Mouse (Mus musculus) subcutaneous adipose tissue, adult 2 months (tissue): ENCODE data around the gene Olfr303. TPM values are rescaled to one million over a fixed set of nuclear protein-coding genes. Genes with fewer than 3 reads are reported as not detected.

ENCODE experiments used
- polyA plus RNA-seq: library from polyadenylated mRNA; depleted of rRNA; stranded (reverse); fragments of >200 nt; gene quantifications from 2 replicates; pipeline ENCODE4 v1.2.3, GENCODE M21; 2012; ENCODE audit warnings: low replicate concordance; rRNA removed

The Olfr303 gene
- not detected in 2 replicates for polyA plus RNA-seq

DNA sequence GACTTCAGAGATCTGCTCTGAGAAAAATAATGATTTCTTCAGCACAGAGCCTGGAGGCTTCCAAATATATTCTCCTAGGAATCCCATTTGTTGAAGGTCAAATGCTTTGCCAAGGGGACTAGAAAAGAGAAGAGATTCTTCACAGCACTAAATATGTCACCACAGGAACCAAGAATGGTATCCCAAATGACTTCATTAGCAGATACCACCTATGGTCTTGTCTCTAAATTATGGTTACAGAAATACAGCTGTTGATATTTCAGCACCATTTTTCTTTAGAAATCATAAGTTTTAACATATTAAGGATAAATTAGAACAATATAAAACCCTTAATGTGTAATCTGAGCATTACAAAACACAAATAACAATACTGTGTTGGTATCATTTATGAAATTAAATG is at the start of gene Olfr303:
Gene Olfr303, minus strand, starts transcription at position 101 of the 400 bp plus-strand sequence.

DNA sequence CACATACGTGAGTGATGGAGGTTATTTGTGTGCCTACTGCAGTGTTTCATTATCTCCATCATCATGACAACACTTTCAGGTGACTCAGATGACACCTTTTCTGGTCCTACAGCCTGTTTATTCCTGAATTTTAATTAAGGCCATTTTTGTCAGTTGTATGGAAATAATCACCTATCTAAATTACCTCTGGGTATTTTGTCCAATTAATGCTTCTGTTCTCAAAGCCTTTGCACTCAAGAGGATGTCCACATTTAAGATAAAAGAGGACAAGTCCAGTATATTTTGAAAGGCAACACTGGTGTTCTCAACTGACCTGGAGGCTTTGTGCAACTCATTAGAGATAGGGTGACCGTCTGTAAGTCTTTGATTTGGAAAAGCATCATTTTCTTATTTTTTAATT is 6.0 kb upstream of the Olfr303 start, which contains the start of gene Olfr301:
Gene Olfr301, plus strand, starts transcription at position 301 of the 400 bp plus-strand sequence.

DNA sequence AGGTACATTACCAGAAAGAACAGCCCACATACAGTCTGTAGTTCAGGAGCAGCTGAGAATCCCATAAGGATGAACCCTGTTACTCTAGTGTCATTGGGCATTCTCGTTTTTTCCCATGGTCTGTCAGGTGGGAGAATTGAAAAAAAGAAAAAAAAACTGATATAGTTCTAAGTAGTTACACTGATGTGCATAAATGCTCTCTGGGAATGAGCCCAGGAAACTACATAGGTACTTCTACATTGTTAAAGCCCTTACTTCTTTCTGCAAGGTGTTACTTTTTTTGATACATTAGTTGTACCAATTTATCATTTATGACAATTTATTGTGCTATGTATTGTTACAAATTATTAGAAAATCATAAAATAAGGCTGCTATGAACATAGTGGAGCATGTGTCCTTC is 11.0 kb downstream of the Olfr303 start, which contains the start of gene Olfr304:
Gene Olfr304, minus strand, starts transcription at position 101 of the 400 bp plus-strand sequence.

DNA sequence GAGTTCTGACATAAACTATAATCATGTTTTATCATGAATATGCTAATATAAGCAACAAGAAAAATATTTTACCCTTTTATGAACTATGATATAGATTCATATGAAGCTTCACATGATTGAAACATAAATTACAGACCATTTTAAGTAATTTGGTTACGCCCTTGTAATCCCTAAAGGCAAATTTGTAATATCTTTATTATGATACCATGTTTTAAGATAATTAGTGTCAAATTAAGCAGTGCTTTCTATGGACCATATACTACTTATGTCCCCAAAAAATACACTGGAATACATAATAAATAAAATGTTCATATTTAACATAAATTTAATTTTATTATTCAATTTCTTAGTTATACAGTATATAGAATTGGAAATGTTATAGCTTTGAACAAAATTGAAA is 30.8 kb downstream of the Olfr303 start, which contains the start of gene Olfr305:
Gene Olfr305, minus strand, starts transcription at position 101 of the 400 bp plus-strand sequence.

Other genes starting within 250 kb of the Olfr303 start
- gene Vmn2r75, start 226.0 kb downstream of the Olfr303 start, polyA plus RNA-seq = not detected in 2 replicates
- gene Vmn2r76, start 151.5 kb downstream of the Olfr303 start, polyA plus RNA-seq = not detected in 2 replicates
- not detected in 2 replicates for gene Olfr310, start 120.6 kb downstream of the Olfr303 start, polyA plus RNA-seq
- gene Olfr309, start 84.1 kb downstream of the Olfr303 start, polyA plus RNA-seq = not detected in 2 replicates
- gene Olfr308, start 72.2 kb downstream of the Olfr303 start, polyA plus RNA-seq = not detected in 2 replicates
- gene Olfr307, start 60.2 kb downstream of the Olfr303 start, polyA plus RNA-seq = not detected in 2 replicates
- gene Olfr305, start 30.9 kb downstream of the Olfr303 start, polyA plus RNA-seq = not detected in 2 replicates
- not detected in 2 replicates for gene Olfr304, start 11.1 kb downstream of the Olfr303 start, polyA plus RNA-seq
- not detected in 2 replicates for gene Olfr301, start 6.1 kb upstream of the Olfr303 start, polyA plus RNA-seq
- not detected in 2 replicates for gene Olfr299, start 62.1 kb upstream of the Olfr303 start, polyA plus RNA-seq
- gene Olfr298, start 94.7 kb upstream of the Olfr303 start, polyA plus RNA-seq = not detected in 2 replicates
- not detected in 2 replicates for gene Olfr297, start 122.2 kb upstream of the Olfr303 start, polyA plus RNA-seq
- not detected in 2 replicates for gene Olfr295, start 186.1 kb upstream of the Olfr303 start, polyA plus RNA-seq
- gene Olfr294, start 218.9 kb upstream of the Olfr303 start, polyA plus RNA-seq = not detected in 2 replicates